Mouse (Mus musculus): ENCODE measurements around the gene Gm15737.

Gm15737 gene

GRCm38 (mm10) chr6:92869089-92869581, at the start of gene Gm15737:
Gene Gm15737, plus strand, starts transcription at chr6:92869357.
- DNase-seq = no peak

- no peak for DNase-seq
Measured at GRCm38 (mm10) chr6:92821606-92822005, 47.6 kb upstream of the Gm15737 start.

DNA sequence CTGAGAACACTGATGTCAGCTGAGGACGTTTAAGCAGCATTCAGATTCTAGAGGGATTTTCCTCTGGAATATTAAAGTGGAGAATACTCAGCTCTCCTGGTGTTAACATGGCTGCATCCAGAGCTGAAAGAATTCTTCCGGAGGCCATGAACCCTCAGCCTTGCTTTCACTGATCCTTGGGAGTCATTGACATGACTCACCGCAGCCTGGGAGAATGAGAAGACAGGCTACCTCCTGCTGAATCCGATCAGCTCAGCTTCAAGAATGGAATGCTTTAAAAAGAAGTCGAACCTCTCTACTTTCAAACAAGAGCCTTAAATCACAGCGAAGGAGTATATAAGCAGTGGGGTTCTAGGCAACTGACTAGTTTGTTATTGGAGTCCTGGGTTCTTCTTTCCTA, 47.2 kb upstream of the Gm15737 start:
- no peak for DNase-seq

GRCm38 (mm10) chr6:92823991-92824390, 45.2 kb upstream of the Gm15737 start:
- no peak for DNase-seq

GRCm38 (mm10) chr6:92826561-92826960, 42.6 kb upstream of the Gm15737 start:
- no peak for DNase-seq

DNA sequence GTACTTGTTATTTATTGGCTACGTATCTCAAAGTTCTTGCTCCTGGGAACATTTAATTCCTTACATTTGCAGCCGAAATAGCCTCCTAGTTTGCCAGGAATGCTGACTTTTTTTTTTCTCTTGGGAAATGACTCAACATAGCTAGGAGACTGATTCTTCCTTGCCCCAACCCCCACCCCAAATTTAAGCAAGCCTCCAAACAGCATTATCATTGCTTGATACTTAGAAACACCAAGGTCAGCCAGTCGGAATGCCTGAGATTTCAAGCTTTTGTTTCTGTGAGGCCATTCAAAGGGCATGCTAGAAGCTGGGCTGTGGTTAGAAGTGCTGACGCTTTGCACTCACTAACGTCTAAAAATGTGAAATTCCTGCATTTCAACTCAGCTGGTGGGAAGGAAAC, 41.8 kb upstream of the Gm15737 start:
- DNase-seq = no peak

- DNase-seq = no peak
Measured at GRCm38 (mm10) chr6:92829148-92829547, 40.0 kb upstream of the Gm15737 start.

- DNase-seq = no peak
Measured at GRCm38 (mm10) chr6:92831106-92831505, 38.1 kb upstream of the Gm15737 start.

DNA sequence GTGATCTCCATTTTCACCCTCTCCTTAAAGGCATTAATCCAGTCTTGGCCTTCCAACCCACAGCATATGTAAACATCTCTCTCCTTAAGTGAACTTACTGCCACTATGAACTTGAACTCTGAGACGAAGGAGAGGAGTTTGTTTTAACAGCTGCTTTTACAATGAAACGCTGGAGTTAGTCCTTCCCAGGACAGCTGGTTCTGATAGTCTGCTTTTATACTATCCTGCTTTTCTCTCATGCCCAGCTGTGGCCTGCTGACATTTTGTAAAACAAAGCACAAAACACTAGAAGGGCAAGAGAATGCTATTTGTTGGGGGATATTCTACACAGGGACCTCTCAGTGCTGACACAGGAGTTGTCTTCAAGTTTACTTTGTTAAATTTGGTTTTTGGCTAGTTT, 27.2 kb upstream of the Gm15737 start:
- no peak for DNase-seq

- no peak for DNase-seq
Measured at GRCm38 (mm10) chr6:92843474-92843873, 25.7 kb upstream of the Gm15737 start.

DNA sequence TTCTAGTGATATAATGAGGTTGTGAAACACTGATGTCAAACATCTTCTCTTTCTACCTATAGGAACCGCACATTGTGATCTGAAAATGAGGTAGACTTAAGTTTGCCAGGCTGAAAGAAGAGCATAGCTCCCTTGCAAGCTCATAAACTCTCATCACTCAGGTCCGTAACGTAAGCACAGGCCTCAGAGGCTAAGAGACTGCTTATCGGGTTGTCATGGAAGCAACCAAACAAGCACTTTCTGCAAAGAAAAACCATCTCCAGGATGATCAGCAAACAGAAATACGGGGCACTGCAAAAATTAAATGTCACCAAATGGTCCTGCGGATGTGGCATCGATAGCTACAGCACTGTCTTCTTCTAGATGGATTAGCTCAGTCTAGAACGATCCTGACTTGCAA, 23.3 kb upstream of the Gm15737 start:
- DNase-seq = no peak

DNA sequence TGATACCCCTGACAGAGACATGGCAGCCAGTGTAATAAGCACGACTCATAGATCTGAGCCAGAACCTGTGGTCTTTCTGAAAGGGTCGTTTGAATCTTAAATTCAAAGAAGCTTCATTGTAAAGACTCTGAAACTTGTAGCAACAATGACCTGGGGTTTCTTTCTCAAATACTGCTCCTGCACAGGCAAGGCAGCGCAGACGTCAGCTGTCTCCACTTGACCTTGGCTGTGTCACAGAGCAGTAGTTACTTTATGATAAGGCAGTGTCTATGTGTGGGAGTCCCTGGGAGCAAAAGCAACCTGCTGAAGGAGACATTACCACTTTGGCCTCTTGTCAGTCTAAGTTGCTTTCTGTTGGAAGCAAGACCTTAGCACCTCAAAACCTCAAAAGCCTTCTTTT, 22.5 kb upstream of the Gm15737 start:
- DNase-seq = no peak

DNA sequence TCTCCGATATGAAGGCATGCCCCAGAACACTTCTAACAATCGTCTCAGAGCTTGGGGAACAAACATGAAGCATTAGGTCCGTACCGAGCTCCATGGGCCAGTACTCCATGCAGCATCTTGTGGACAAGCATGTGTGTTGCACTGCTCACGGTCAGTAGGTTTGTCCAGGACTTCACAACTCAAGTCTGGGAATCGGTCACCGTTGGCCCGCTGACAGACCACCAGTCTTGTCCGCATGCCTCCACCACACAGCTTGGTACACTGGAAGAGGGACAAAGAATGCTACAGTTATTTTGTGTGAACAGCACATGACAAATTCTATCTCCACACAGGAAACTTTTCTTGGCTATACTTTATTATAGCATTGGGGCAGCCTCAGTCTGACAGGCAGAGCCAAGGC, 19.9 kb upstream of the Gm15737 start:
- no peak for DNase-seq

DNA sequence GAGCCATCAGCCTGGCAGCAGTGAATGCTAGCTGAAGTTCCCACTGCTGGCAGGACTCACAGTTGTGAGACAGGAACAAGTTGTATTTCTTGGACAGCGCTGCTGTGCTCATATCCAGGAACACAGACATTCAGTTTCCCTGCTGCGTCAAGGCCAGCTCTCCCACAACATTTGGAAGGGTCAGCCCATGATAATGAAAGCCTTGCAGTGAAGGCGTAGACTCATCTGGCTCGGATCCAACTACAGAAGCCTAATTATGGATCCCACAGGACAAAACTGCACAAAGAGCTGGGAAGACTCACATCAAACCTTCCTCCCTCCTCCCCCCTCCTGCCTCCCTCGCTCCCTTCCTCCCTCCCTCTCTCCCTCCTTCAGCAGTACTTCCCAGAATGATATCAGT, 18.9 kb upstream of the Gm15737 start:
- peak in 1 of 2 experiments; percentile 5 for DNase-seq

GRCm38 (mm10) chr6:92854873-92855272, 14.3 kb upstream of the Gm15737 start:
- no peak for DNase-seq

DNA sequence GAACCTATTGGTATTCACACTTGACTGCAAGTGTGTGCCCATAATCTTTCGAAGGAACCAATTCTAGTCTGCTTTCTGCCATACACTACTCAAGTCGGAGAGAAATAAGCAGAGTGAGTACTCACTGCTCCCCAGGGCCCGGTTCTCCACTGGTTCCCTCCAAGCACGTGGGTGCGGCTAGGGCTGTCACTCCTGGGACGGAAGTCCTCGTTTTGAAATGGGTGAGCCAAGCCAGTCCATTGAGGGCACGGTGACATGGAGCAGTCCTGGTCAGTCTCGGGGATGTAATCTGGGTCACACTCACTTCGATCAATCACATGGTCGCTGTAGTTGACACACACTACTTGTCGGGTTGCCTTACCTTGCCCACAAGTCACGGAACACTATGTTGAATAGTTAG, 11.4 kb upstream of the Gm15737 start:
- no peak for DNase-seq

- DNase-seq = no peak
Measured at GRCm38 (mm10) chr6:92858721-92859510, 10.2 kb upstream of the Gm15737 start.

- DNase-seq = no peak
Measured at GRCm38 (mm10) chr6:92860285-92860912, 8.8 kb upstream of the Gm15737 start.

DNA sequence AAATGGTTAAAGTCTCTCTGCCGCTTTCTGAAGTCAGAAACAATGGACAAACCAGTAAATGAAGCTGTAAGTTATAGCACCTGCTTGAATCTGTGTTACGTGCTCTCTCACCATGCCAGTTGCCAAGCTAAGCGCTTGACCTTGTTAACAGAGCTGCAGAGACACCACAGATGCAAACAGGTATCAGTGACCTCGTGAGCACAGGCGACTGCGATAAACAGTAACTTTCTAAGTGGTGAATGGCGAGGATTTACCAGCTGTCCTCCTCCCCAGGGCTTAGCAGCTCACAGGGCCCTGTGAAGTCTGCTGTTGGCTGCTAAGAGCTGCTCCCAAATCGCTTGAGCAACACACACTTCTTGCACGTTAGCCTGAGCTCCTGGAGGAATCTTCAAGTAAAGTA, 6.6 kb upstream of the Gm15737 start:
- no peak for DNase-seq

GRCm38 (mm10) chr6:92869582-92870219, 544 bp downstream of the Gm15737 start:
- DNase-seq = no peak

DNA sequence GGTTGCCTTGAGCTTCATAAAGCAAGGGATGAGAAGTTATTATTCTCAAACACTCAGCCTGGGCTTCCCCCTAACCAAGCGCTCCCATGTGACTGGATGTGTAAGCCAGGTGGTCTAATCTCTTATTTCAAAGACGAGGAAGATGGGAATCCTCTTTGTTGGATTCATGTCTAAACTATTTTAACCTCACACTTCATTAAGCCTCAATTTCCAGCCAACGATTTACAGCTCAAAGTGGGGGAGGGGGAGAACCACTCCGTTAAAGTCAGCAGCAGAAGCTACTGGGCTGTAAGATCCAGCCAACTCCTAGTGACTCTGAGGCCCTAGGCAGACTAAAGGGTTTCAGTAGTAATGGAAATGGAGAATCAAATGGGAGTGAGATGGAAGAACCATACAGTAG, 2.7 kb downstream of the Gm15737 start:
- no peak for DNase-seq

DNA sequence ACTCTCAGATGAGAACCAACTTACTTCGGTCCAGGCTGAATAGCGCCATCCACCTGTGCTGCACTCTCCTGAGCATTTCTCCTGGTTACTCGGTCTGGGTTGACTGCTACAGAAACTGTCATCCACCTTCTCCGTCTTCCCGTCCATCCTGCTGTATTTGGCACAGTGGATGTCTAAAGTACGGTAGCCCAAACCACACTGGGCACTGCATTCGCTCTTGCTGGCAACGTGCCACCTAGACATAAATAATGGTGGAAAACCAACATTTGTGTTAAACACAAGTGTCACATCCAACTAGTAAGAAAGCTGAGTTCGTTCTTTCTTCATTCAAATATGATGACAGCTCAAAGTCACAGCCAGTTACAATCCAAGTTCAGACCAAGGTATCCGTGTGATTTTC, 3.6 kb downstream of the Gm15737 start:
- no peak for DNase-seq

DNA sequence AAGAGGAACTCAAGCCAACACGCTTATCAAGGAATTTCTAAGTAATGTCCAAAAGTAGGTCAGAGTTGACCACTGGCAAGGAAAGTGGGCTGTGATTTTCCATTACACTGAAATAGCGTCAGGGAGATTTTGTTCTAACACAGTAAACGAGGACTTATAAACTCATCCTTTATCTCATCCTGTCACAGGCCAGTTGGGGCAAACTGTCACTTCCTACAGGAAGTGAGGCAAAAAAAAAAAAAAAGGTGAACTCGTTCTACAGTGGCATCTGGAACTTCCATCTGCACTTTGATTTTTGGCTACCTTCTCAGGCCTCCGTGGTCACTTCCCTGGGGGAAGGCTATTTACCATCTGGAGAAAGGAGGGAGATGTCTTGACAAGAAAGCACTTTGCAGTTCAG, 5.7 kb downstream of the Gm15737 start:
- no peak for DNase-seq

DNA sequence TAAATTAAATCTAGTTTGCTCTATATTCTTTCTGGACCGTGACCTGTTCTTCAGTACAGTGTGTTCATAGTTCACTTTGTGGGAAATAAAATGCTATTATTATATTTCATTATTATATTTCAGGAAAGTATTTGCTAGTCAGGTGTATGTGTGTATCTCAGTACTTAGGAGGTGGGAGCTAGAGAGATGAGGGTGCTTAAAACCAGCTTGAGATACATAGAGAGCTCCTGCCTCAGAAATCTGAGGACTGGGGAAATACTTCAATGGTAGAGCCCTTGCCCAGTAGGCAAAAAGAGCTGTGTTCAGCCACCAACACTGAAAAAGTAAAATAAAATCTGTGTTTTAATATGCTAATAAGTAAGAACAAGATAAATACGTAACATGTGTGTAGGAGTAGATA, 6.2 kb downstream of the Gm15737 start:
- no peak for DNase-seq
